Mouse (Mus musculus) midbrain, embryonic 11.5 days (tissue): ENCODE data around the gene Sap30. TPM values are rescaled to one million over a fixed set of nuclear protein-coding genes. Genes with fewer than 3 reads are reported as not detected.

Experiments used
- ATAC-seq: fragments of 200-750 bp; cut with Nextera tagmentation; 2 replicates; pipeline ENCODE4 v1.8.0; 2017; ENCODE audit warnings: moderate TSS enrichment, moderate library complexity; ENCODE audit not compliant: low FRiP score
- DNase-seq: peaks from one replicate; pipeline ENCODE4 v3.0.0; 2015; ENCODE audit warnings: low spot score; ENCODE audit errors: missing footprints
- H3K27ac ChIP-seq: fragments of 300-500 bp; sonication (generic); 2 replicates; pipeline ENCODE4 v1.5.1; 2014; ENCODE audit warnings: low read depth, low read length
- H3K27me3 ChIP-seq: fragments of 300-500 bp; sonication (generic); 2 replicates; pipeline ENCODE4 v1.6.1; 2014; ENCODE audit warnings: mild to moderate bottlenecking, low read length, moderate library complexity, mixed read lengths; ENCODE audit not compliant: control insufficient read depth, insufficient read depth
- H3K36me3 ChIP-seq: fragments of 300-500 bp; sonication (generic); 2 replicates; pipeline ENCODE4 v1.6.1; 2014; ENCODE audit warnings: mild to moderate bottlenecking, low read length, moderate library complexity, mixed read lengths; ENCODE audit not compliant: control insufficient read depth, insufficient read depth
- H3K4me1 ChIP-seq: fragments of 300-500 bp; sonication (generic); 2 replicates; pipeline ENCODE4 v1.6.1; 2014; ENCODE audit warnings: low read length; ENCODE audit not compliant: control insufficient read depth, insufficient read depth
- H3K4me2 ChIP-seq: fragments of 300-500 bp; sonication (generic); 2 replicates; pipeline ENCODE4 v1.6.1; 2014; ENCODE audit warnings: mild to moderate bottlenecking, moderate library complexity
- H3K4me3 ChIP-seq: fragments of 300-500 bp; sonication (generic); 2 replicates; pipeline ENCODE4 v1.5.1; 2014; ENCODE audit warnings: low read depth, low read length
- H3K9ac ChIP-seq: fragments of 300-500 bp; sonication (generic); 2 replicates; pipeline ENCODE4 v1.6.1; 2014; ENCODE audit warnings: low read length
- H3K9me3 ChIP-seq: fragments of 300-500 bp; sonication (generic); 2 replicates; pipeline ENCODE4 v1.6.1; 2016; ENCODE audit warnings: low read length; ENCODE audit not compliant: control insufficient read depth
- WGBS: fragments of 180-500 bp; shearing (Covaris S2); extraction: QIAGEN DNeasy Blood & Tissue Kit; methylation state at CpG from one replicate; pipeline ENCODE4 v1.1.7; 2014; 5-methylcytosine and 5-hydroxymethylcytosine counted together
- polyA plus RNA-seq: library from polyadenylated mRNA; unstranded; fragments of >200 nt; fragmentation: Nextera tagmentation; extraction: Ambion mirVana; gene quantifications from 2 replicates; pipeline ENCODE4 v1.2.1, GENCODE M21; 2014

Gene Sap30
- polyA plus RNA-seq, 1 experiment from 2014 or later: 123 TPM

DNA sequence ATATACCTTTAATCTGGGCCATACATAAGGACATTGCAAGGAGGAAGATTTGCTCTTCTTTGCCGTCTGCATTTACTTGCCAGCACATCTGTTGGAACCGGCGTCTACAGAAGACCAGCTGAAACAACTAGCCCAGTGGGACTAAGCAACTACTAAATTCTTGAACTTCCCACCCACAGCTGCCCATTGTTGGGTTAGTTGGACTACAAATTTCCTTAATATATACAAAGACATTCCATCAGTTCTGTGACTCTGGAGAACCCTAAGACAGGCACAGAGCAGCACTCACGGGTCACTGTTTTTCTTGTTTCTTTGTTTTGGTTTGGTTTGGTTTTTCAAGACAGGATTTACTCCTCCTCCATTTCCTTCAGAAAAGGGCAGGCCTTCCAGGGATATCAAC, 7.1 kb downstream of the Sap30 start:
- 87% methylated on average over 4 of the region's 4 CpGs for WGBS

DNA sequence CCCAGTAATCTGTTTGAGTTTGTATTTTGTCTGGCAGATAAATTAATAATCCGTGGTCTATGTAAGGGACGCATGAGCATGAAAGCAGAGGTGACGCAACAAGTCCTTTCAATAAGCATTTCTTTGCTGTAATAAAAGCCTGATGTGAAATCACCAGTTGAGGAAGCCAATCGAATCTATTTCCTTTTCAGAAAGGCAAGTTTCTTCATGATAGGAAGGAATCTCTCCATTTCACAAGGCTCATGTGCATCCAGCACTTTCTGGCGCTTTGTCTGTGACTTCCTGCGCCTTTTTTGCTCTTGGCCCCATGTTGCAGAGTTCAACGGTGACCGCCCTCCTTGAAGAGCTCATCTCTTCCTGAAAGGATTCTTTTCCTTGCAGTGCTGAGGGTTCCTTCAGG, 8.0 kb downstream of the Sap30 start:
- H3K27me3 ChIP-seq: no peaks in the 10 kb centered on the region
- H3K9ac ChIP-seq: no peak overlapping the region
- H3K4me3 ChIP-seq: no peak overlapping the region
- WGBS: 94% methylated on average over 8 of the region's 8 CpGs
- H3K36me3 ChIP-seq: peaks cover 6% of the 10 kb centered on the region; the same call in 1 of the 2 replicates
- ATAC-seq (no peak), DNase-seq (peak; percentile 26)
- no peak overlapping the region for H3K27ac ChIP-seq
- no peak overlapping the region for H3K4me2 ChIP-seq
- H3K9me3 ChIP-seq: no peaks in the 10 kb centered on the region
- no peaks in the 10 kb centered on the region for H3K4me1 ChIP-seq

More for the DNA sequence above, 7.1 kb downstream of the Sap30 start:
- H3K27ac ChIP-seq: no peak overlapping the region
- peak; percentile 75 for DNase-seq
- no peak overlapping the region for H3K4me2 ChIP-seq
- H3K36me3 ChIP-seq: peaks cover 6% of the 10 kb centered on the region; the same call in 1 of the 2 replicates
- H3K4me3 ChIP-seq: no peak overlapping the region
- no peaks in the 10 kb centered on the region for H3K9me3 ChIP-seq
- H3K4me1 ChIP-seq: peaks cover 5% of the 10 kb centered on the region
- no peak overlapping the region for H3K9ac ChIP-seq
- H3K27me3 ChIP-seq: no peaks in the 10 kb centered on the region
- no peak for ATAC-seq

DNA sequence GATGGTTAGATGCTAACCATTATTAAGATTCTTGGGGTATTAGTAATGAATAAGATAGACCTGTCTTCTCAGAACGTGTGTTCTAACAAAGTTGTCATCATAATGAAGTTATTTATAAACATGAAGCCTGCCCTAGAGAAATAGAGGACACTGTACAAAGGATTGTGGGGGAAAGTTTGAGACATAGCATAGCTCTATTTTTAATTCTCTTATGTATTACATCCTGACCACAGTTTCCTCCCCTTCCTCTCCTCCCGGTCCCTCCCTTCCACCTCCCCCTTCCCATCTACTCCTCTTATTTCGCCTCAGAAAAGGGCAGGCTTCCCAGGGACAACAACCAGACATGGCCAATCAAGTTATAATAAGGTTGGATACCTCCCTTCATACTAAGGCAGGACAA, 9.3 kb downstream of the Sap30 start:
- WGBS: 81% methylated on average over 3 of the region's 3 CpGs
- no peak overlapping the region for H3K4me3 ChIP-seq
- no peaks in the 10 kb centered on the region for H3K9me3 ChIP-seq
- DNase-seq: peak; percentile 10
- no peak overlapping the region for H3K4me2 ChIP-seq
- peaks cover 6% of the 10 kb centered on the region; the same call in 1 of the 2 replicates for H3K36me3 ChIP-seq
- no peak overlapping the region for H3K9ac ChIP-seq
- ATAC-seq: no peak
- no peak overlapping the region for H3K27ac ChIP-seq
- H3K27me3 ChIP-seq: no peaks in the 10 kb centered on the region
- no peaks in the 10 kb centered on the region for H3K4me1 ChIP-seq

DNA sequence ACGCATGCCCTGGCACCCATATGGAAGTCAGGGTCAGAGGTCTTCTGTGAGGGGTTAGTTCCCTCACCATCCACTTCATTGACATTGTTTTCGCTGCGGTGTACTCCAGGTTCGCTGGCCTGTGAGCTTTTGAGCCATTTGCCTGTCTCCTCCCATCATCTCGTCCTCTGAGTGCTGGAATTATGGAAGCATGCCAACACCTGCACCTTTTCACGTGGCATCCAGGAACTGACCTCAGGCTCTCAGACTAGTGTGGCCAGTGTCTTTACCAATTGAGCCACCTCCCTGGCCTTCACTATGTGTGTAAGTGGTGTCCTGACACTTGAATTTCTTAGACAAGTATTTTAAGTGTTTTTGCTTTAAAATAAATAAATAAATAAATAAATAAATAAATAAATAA, 13.9 kb downstream of the Sap30 start:
- no peak for ATAC-seq
- H3K36me3 ChIP-seq: no peaks in the 10 kb centered on the region
- no peaks in the 10 kb centered on the region for H3K4me1 ChIP-seq
- H3K4me2 ChIP-seq: no peak overlapping the region
- DNase-seq: no peak
- no peak overlapping the region for H3K9ac ChIP-seq
- H3K27ac ChIP-seq: no peak overlapping the region
- 86% methylated on average over 6 of the region's 6 CpGs for WGBS
- H3K9me3 ChIP-seq: no peaks in the 10 kb centered on the region
- no peak overlapping the region for H3K4me3 ChIP-seq
- no peaks in the 10 kb centered on the region for H3K27me3 ChIP-seq

DNA sequence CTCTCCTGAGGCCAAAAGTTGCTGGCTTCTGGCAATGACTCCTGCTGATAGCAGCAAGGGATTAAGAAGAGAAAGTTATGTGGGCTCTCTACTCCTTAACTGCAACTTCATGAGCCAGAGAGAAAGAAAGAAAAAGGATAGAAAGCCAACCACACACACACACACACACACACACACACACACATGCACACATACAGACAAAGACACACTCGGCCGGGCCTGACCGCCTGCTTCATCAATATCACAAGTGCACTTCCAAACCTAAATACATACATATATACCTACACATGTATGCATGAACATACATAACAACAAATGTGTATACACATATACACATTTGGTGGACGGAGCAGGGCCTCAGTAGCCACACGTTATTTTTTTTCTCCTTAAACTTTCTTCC, 16.8 kb downstream of the Sap30 start:
- Histone ChIP-seq H3K9ac (no peak overlapping the region), H3K27me3 (no peaks in the 10 kb centered on the region), H3K4me2 (no peak overlapping the region), H3K4me3 (no peak overlapping the region), H3K9me3 (no peaks in the 10 kb centered on the region), H3K4me1 (no peaks in the 10 kb centered on the region), H3K36me3 (no peaks in the 10 kb centered on the region), H3K27ac (no peak overlapping the region)
- DNase-seq: peak; percentile 62
- WGBS: 93% methylated on average over 5 of the region's 5 CpGs
- no peak for ATAC-seq

DNA sequence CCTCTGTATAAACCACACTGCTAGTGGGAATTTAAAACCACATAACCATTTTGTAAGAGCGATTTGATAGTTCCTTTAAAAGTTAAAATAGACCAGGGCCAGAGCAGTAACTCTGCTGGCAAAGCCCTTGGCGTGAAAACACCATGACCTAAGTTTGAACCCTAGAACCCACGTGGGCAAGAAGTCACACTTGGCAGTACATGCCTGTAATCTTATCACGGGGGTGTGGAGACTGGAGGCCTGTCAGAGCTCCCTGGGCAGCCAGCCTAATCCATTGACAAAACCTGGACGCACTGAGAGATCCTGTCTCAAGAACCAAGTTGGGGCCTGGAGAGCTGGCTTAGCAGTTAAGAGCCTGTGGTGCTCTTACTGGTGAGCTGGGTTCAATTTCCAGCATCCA, 19.0 kb downstream of the Sap30 start:
- 54% methylated on average over 5 of the region's 5 CpGs for WGBS
- no peak for ATAC-seq
- no peak for DNase-seq
- Histone ChIP-seq H3K9me3 (no peaks in the 10 kb centered on the region), H3K4me2 (no peak overlapping the region), H3K36me3 (no peaks in the 10 kb centered on the region), H3K27ac (no peak overlapping the region), H3K4me3 (no peak overlapping the region), H3K4me1 (no peaks in the 10 kb centered on the region), H3K9ac (no peak overlapping the region), H3K27me3 (no peaks in the 10 kb centered on the region)

DNA sequence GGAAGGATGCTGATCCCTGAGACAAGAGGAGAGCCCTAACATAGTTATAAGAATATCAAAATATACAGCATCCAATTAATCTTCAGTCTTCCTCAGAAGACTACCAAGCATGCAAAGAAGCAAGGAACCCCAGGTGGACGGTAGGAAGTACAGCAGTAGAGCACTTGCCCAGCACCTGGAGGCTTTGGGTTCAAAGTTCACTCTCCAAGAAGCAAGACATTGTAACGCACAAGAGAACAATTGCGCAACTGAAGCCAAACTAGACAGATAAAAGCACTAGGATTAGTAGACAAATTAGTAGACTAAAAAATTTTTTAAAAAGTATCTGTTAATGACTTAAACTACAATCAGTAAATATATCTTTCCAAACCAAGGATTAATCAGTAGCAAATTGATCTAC, 23.9 kb downstream of the Sap30 start:
- DNase-seq (no peak), ATAC-seq (no peak)
- WGBS: 94% methylated on average over 3 of the region's 3 CpGs
- H3K4me2 ChIP-seq: no peak overlapping the region
- H3K4me3 ChIP-seq: no peak overlapping the region
- no peaks in the 10 kb centered on the region for H3K27me3 ChIP-seq
- no peak overlapping the region for H3K9ac ChIP-seq
- no peaks in the 10 kb centered on the region for H3K4me1 ChIP-seq
- H3K36me3 ChIP-seq: no peaks in the 10 kb centered on the region
- no peaks in the 10 kb centered on the region for H3K9me3 ChIP-seq
- no peak overlapping the region for H3K27ac ChIP-seq

DNA sequence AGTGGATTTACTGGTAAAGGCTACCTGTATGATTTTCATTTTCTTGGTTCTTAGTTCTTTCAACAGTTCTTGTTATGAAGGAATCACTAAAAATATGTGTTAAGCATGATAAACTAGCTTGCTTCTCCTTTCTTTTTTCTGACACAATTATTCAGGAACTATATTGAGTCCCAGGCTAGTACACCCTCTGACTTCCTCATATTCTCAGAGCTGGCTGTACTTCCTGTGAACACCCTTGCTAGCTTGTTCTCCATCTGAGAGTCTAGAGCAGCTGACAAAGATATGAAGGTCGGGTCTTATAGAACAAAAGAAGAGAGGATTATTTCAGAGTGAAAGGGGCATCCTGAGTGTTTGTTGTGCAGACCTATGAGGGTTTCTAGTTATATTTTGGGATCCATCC, 24.8 kb downstream of the Sap30 start:
- no peak for ATAC-seq
- Histone ChIP-seq H3K4me2 (no peak overlapping the region), H3K27ac (no peak overlapping the region), H3K9me3 (no peaks in the 10 kb centered on the region), H3K36me3 (no peaks in the 10 kb centered on the region), H3K9ac (no peak overlapping the region), H3K4me3 (no peak overlapping the region), H3K27me3 (no peaks in the 10 kb centered on the region), H3K4me1 (no peaks in the 10 kb centered on the region)
- peak; percentile 53 for DNase-seq
- WGBS: 46% methylated on average over 1 of the region's 1 CpGs

DNA sequence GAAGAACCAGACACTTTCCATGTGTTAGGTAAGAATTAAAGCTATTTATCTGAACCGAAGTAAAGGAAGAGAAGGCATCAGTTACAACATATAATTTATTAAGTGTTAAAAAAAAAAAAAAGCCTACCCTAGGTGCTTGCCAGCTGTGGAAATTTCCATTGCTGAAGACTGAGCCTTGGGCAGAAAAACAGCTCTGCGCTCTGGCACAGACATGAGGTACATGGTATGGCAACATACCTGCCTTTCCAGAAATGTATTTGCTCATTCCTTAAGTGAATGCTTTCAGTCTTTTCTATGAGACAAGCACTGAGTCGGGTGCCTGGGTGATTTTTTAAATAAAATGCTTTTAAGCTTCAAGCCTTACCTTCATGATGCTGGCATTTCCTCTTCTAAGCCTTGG, 29.7 kb downstream of the Sap30 start:
- ATAC-seq: no peak
- H3K4me1 ChIP-seq: no peaks in the 10 kb centered on the region
- no peaks in the 10 kb centered on the region for H3K27me3 ChIP-seq
- no peak overlapping the region for H3K9ac ChIP-seq
- H3K9me3 ChIP-seq: no peaks in the 10 kb centered on the region
- 87% methylated on average over 3 of the region's 3 CpGs for WGBS
- no peak overlapping the region for H3K4me3 ChIP-seq
- DNase-seq: peak; percentile 44
- H3K36me3 ChIP-seq: no peaks in the 10 kb centered on the region
- H3K27ac ChIP-seq: no peak overlapping the region
- no peak overlapping the region for H3K4me2 ChIP-seq

DNA sequence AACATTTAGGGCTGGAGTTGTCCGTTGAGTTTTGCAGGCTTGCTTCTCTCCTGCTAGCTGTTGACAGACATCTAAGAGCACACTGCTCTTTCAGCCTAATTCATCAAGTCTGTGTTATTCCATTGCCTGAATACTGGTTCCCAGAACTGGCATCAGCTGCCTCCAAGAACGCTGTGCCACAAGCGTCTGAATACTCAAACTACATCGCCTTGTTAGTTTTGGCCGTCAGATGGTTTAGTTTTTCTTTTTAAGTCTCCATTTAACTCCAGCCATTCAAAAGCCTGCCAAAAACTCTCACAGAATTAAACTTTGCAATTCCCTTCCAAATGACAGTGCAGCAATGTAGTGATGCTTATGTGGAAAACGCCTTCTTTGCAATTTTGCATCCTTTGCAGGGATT, 30.5 kb downstream of the Sap30 start:
- Histone ChIP-seq H3K4me2 (no peak overlapping the region), H3K27me3 (no peaks in the 10 kb centered on the region), H3K27ac (no peak overlapping the region), H3K4me1 (no peaks in the 10 kb centered on the region), H3K36me3 (no peaks in the 10 kb centered on the region), H3K4me3 (no peak overlapping the region), H3K9ac (no peak overlapping the region), H3K9me3 (no peaks in the 10 kb centered on the region)
- WGBS: 93% methylated on average over 6 of the region's 6 CpGs
- ATAC-seq (no peak), DNase-seq (no peak)
